Mouse (Mus musculus) brain, embryonic 14.5 days (tissue): ENCODE measurements around the gene Tcp10c. TPM values are rescaled to one million over a fixed set of nuclear protein-coding genes. Genes with fewer than 3 reads are reported as not detected.
"Not testable (repeated sequence)": the region's sequence is repeated elsewhere in the genome, so short reads cannot be mapped to it uniquely, and the experiment has no call there.

ENCODE experiments used
- DNase-seq: peaks from one replicate; pipeline ENCODE4 v3.0.0-alpha.2; 2011; ENCODE audit warnings: low read depth
- CTCF ChIP-seq: fragments of 200-500 bp; IDR thresholded peaks from 2 replicates; pipeline ENCODE4 v1.5.1; 2012; ENCODE audit warnings: inconsistent platforms, mild to moderate bottlenecking, moderate library complexity, borderline replicate concordance; ENCODE audit not compliant: insufficient read depth, insufficient read length; ENCODE audit errors: extremely low read depth
- polyA plus RNA-seq: library from polyadenylated mRNA; depleted of rRNA; stranded (reverse); fragments of >200 nt; gene quantifications from 2 replicates; pipeline ENCODE4 v1.2.3, GENCODE M21; 2012; rRNA removed

Tcp10c gene
- not detected in 2 replicates for polyA plus RNA-seq

- DNase-seq, result not testable (repeated sequence)
These were observed at the start of gene Tcp10c for GRCm38 (mm10) chr17:13354521-13354920. Gene Tcp10c, plus strand, starts transcription at chr17:13354572.

GRCm38 (mm10) chr17:13307852-13308251, 46.5 kb upstream of the Tcp10c start:
- DNase-seq, result not testable (repeated sequence)

GRCm38 (mm10) chr17:13308344-13308743, 46.0 kb upstream of the Tcp10c start:
- not testable (repeated sequence) for DNase-seq

GRCm38 (mm10) chr17:13308746-13309145, 45.6 kb upstream of the Tcp10c start:
- DNase-seq, result not testable (repeated sequence)

- not testable (repeated sequence) for DNase-seq
These were observed 45.2 kb upstream of the Tcp10c start for GRCm38 (mm10) chr17:13309182-13309631.

GRCm38 (mm10) chr17:13329967-13330366, 24.4 kb upstream of the Tcp10c start:
- not testable (repeated sequence) for DNase-seq

- not testable (repeated sequence) for DNase-seq
These were observed 23.2 kb upstream of the Tcp10c start for GRCm38 (mm10) chr17:13331179-13331578.

GRCm38 (mm10) chr17:13332496-13332895, 21.9 kb upstream of the Tcp10c start:
- DNase-seq, result not testable (repeated sequence)

GRCm38 (mm10) chr17:13336979-13337749, 17.2 kb upstream of the Tcp10c start:
- TF ChIP-seq CTCF, result peak; percentile 26; the same call in 1 of the 2 replicates
- peak; percentile 73 for DNase-seq

GRCm38 (mm10) chr17:13337931-13338330, 16.4 kb upstream of the Tcp10c start:
- DNase-seq, result not testable (repeated sequence)

- not testable (repeated sequence) for DNase-seq
These were observed 14.3 kb upstream of the Tcp10c start for GRCm38 (mm10) chr17:13340071-13340470.

- DNase-seq, result not testable (repeated sequence)
These were observed 8.4 kb upstream of the Tcp10c start for GRCm38 (mm10) chr17:13345923-13346322.

- not testable (repeated sequence) for DNase-seq
These were observed 4.8 kb upstream of the Tcp10c start for GRCm38 (mm10) chr17:13349563-13349962.

- not testable (repeated sequence) for DNase-seq
These were observed 1.1 kb upstream of the Tcp10c start for GRCm38 (mm10) chr17:13353249-13353648.

- not testable (repeated sequence) for DNase-seq
These were observed 8.1 kb downstream of the Tcp10c start for GRCm38 (mm10) chr17:13362489-13362888.

GRCm38 (mm10) chr17:13363773-13364172, 9.4 kb downstream of the Tcp10c start:
- DNase-seq, result not testable (repeated sequence)

GRCm38 (mm10) chr17:13364196-13364595, 9.8 kb downstream of the Tcp10c start:
- not testable (repeated sequence) for DNase-seq

GRCm38 (mm10) chr17:13367181-13367580, 12.8 kb downstream of the Tcp10c start:
- DNase-seq, result not testable (repeated sequence)

- DNase-seq, result not testable (repeated sequence)
These were observed 14.3 kb downstream of the Tcp10c start for GRCm38 (mm10) chr17:13368658-13369057.

GRCm38 (mm10) chr17:13370746-13371145, 16.4 kb downstream of the Tcp10c start:
- DNase-seq, result not testable (repeated sequence)

- DNase-seq, result not testable (repeated sequence)
These were observed 24.0 kb downstream of the Tcp10c start for GRCm38 (mm10) chr17:13378341-13378740.
